Mouse (Mus musculus): ENCODE results near the gene A430078G23Rik.

DNA sequence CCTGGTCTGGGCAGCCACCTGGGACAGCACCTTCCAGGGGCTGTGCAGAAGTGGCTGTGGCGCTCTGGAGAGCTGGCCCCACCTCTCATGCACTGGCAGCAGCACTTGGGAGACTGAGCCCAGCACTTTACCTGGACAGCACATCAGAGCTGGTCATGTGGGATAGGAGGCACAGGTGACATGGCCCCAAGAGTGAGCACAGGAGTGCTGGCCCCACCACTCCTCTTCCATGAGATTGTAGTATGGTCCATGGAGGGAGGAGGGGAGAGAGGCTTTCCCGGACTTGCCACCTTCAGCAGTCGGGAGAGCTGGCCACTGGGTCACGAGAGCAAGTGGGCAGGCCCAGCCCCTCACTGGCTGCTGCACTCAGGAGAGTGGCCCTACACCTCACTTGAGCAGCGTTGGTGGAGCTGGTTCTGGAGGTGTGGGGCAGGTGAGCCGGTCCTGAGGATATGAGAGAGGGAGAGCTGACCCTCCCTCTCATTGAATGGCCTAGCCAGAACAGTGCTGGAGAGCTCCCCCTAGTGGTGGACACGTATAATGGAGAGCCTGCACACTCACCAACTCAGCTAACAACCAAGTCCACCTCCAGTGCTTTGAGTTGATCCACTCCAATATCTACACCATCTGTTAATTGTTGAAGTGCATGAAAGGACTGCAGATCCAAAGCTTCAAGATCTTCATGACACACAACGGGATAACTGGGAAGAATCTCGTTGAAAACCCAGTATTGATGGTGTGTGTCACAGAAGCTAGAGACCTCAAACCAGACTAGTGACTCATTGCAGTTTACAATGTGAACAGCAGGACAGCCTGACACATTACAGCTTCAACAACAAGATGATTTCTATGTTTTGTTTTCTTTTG, 16.3 kb upstream of the A430078G23Rik start:
- peak; percentile 34; the same call in 1 of the 2 replicates for TF ChIP-seq SIN3A (IDR thresholded peaks at IDR 0.05; ENCODE audit: low read length)
- TF ChIP-seq GATA1 (IDR thresholded peaks at IDR 0.05; ENCODE audit: low read depth, low read length), result no peak
- peak; percentile 84 to 95 (median 92) for TF ChIP-seq CTCF (IDR thresholded peaks at IDR 0.05 in 2 of 3, conservative IDR thresholded peaks at IDR 0.05 in 1 of 3; ENCODE audit: control insufficient read depth in 1 of 3, insufficient read depth in 1 of 3, low read depth in 2 of 3, low read length in 3 of 3, poor library complexity in 1 of 3, severe bottlenecking in 1 of 3)
- TF ChIP-seq E2F4 (IDR thresholded peaks at IDR 0.05; ENCODE audit: borderline replicate concordance, low read depth, low read length), result no peak
- TF ChIP-seq NRF1 (IDR thresholded peaks at IDR 0.05; ENCODE audit: insufficient read depth, low read depth, low read length, poor library complexity, severe bottlenecking), result no peak
- 0 out of 2 replicates have a peak, but pooled peaks have one; percentile 21 for TF ChIP-seq CHD1 (IDR thresholded peaks at IDR 0.05; ENCODE audit: low read depth, low read length)
- no peak for TF ChIP-seq RCOR1 (IDR thresholded peaks at IDR 0.05; ENCODE audit: low read depth, low read length)
- TF ChIP-seq EP300 (IDR thresholded peaks at IDR 0.05; ENCODE audit: low read depth in 1 of 2, low read length in 2 of 2), result no peak
- peak; percentile 73 for TF ChIP-seq SMC3 (IDR thresholded peaks at IDR 0.05; ENCODE audit: low read depth, low read length)
- TF ChIP-seq MAX (IDR thresholded peaks at IDR 0.05; ENCODE audit: low read length), result no peak
- no peak for TF ChIP-seq ZKSCAN1 (IDR thresholded peaks at IDR 0.05; ENCODE audit: low read depth, low read length)
- TF ChIP-seq POLR2A (IDR thresholded peaks at IDR 0.05; ENCODE audit: control insufficient read depth in 1 of 2, insufficient read depth in 1 of 2, low read depth in 1 of 2, low read length in 2 of 2, poor library complexity in 1 of 2), result no peak
- no peak for TF ChIP-seq TCF12 (IDR thresholded peaks at IDR 0.05; ENCODE audit: low read depth, low read length)
- TF ChIP-seq ZC3H11A (IDR thresholded peaks at IDR 0.05; ENCODE audit: low read depth, low read length), result 0 out of 2 replicates have a peak, but pooled peaks have one; percentile 26
